Mouse (Mus musculus) ES-Bruce4 (cell line): Measurements from ENCODE around the gene U2af1. TPM values are rescaled to one million over a fixed set of nuclear protein-coding genes. Genes with fewer than 3 reads are reported as not detected.

ENCODE experiments used
- H3K27ac ChIP-seq: 2 replicates; pipeline ENCODE4 v1.5.1; 2012; ENCODE audit warnings: low read length, inconsistent platforms; ENCODE audit not compliant: insufficient read depth
- H3K27me3 ChIP-seq: 2 replicates; pipeline ENCODE4 v1.6.1; 2012; ENCODE audit warnings: mild to moderate bottlenecking, low read length, inconsistent platforms; ENCODE audit not compliant: control insufficient read depth, poor library complexity, insufficient read depth, severe bottlenecking
- H3K36me3 ChIP-seq: 2 replicates; pipeline ENCODE4 v1.6.1; 2012; ENCODE audit warnings: inconsistent platforms, mild to moderate bottlenecking, low read length, moderate library complexity; ENCODE audit not compliant: control insufficient read depth, poor library complexity, insufficient read depth, severe bottlenecking
- H3K4me1 ChIP-seq: one replicate; pipeline ENCODE4 v1.8.1; 2011; ENCODE audit warnings: low read length; ENCODE audit not compliant: control insufficient read depth, insufficient read depth
- H3K4me3 ChIP-seq: 2 replicates; pipeline ENCODE4 v1.5.1; 2011; ENCODE audit warnings: low read depth, mild to moderate bottlenecking, low read length
- H3K9ac ChIP-seq: 2 replicates; pipeline ENCODE4 v1.6.1; 2012; ENCODE audit warnings: low read depth, mild to moderate bottlenecking, inconsistent platforms; ENCODE audit not compliant: poor library complexity, severe bottlenecking
- H3K9me3 ChIP-seq: replicated peaks from 2 replicates; pipeline ENCODE4 v1.6.1; 2012; ENCODE audit warnings: mild to moderate bottlenecking, low read length, inconsistent platforms; ENCODE audit not compliant: control insufficient read depth, poor library complexity, insufficient read depth, severe bottlenecking
- CTCF ChIP-seq: IDR thresholded peaks from one replicate; pipeline ENCODE4 v1.8.1; 2011; ENCODE audit warnings: low read depth, low read length
- EP300 ChIP-seq: IDR thresholded peaks from 2 replicates; pipeline ENCODE4 v1.6.1; 2011; ENCODE audit warnings: low read depth, low read length; ENCODE audit not compliant: insufficient read depth
- POLR2A ChIP-seq: IDR thresholded peaks from one replicate; pipeline ENCODE4 v1.8.1; 2011; ENCODE audit warnings: low read length; ENCODE audit not compliant: insufficient read depth
- polyA plus RNA-seq: library from polyadenylated mRNA; stranded (reverse); fragments of >200 nt; gene quantifications from 2 replicates; pipeline ENCODE4 v1.2.4, GENCODE M21; 2011; ENCODE audit warnings: low read depth; ENCODE audit not compliant: missing spikeins, insufficient read depth, insufficient read length

Gene U2af1
- polyA plus RNA-seq, 1 experiment, result 463 TPM

DNA sequence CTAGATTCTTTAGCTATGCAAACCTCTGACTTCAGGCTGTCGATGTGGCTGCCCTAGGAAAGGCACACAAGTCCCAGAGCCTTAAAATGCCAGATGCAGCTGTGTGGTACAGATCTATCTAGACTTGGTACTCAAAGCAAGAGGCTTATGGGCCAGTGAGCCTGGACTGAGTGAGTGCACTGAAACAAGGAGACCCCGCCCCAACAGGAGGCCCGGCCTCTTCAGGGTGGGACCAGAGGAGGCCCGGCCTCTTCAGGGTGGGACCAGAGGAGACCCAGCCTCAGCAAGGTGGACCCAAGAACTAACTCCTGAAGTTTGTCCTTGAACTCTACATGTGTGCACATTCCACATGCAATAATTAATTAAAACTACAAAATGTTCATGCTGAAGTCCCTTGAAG is 15.8 kb downstream of the U2af1 start:
- no peak overlapping the region for H3K27ac ChIP-seq
- H3K4me1 ChIP-seq, result no peaks in the 10 kb centered on the region
- no peak overlapping the region for H3K9ac ChIP-seq
- no peaks in the 10 kb centered on the region for H3K27me3 ChIP-seq
- peaks cover 8% of the 10 kb centered on the region for H3K36me3 ChIP-seq
- TF ChIP-seq EP300 (no peak), POLR2A (no peak), CTCF (no peak)
- no peak overlapping the region; the same call in 1 of the 2 replicates for H3K4me3 ChIP-seq
- no peaks in the 10 kb centered on the region for H3K9me3 ChIP-seq

DNA sequence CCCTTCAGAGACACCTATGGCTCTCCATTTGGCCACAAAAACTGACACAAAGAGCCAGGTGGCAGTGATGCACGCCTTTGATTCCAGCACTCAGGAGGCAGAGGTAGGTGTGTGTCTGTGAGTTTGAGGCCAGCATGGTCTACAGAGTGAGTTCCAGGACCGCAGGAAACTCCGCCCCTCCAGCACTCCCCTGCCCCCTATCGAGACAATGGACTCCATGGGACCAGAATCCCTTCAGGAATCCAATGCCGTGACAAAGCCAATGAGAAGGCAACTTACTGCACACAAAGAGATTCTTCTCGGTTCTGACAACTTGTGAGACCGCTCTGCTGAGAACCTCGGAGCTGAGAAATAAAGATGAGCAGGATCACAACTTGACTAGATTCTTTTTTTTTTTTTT is 16.4 kb downstream of the U2af1 start:
- peak; percentile 6 for TF ChIP-seq CTCF
- no peak for TF ChIP-seq EP300
- no peak for TF ChIP-seq POLR2A
- no peak overlapping the region for H3K9ac ChIP-seq
- H3K36me3 ChIP-seq, result peaks cover 2% of the 10 kb centered on the region
- no peak overlapping the region for H3K4me3 ChIP-seq
- no peaks in the 10 kb centered on the region for H3K27me3 ChIP-seq
- no peaks in the 10 kb centered on the region for H3K4me1 ChIP-seq
- H3K9me3 ChIP-seq, result no peaks in the 10 kb centered on the region
- H3K27ac ChIP-seq, result no peak overlapping the region

DNA sequence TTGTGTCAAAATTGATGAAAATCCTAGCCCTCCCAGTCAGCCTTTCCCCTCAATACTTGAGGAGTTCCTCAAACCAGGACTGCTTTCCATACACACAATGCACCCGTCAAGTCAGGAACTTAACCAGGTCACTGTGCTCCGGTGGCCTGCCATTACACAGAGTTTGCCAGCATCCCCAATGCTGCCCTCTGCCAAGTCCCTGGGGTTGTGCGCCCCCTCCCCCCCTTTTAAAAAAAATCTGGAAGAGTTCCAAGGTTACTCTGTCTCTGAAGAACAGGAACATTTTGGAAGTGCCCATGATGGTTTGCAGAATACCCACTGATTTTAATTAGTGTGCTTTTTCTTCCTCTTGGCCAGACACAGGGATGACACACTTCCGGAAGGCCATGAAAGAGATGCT is 19.0 kb downstream of the U2af1 start:
- Histone ChIP-seq H3K4me3 (no peak overlapping the region), H3K4me1 (no peaks in the 10 kb centered on the region), H3K36me3 (no peaks in the 10 kb centered on the region), H3K9ac (no peak overlapping the region), H3K27me3 (no peaks in the 10 kb centered on the region), H3K9me3 (no peaks in the 10 kb centered on the region), H3K27ac (no peak overlapping the region)
- no peak for TF ChIP-seq POLR2A
- no peak for TF ChIP-seq EP300

DNA sequence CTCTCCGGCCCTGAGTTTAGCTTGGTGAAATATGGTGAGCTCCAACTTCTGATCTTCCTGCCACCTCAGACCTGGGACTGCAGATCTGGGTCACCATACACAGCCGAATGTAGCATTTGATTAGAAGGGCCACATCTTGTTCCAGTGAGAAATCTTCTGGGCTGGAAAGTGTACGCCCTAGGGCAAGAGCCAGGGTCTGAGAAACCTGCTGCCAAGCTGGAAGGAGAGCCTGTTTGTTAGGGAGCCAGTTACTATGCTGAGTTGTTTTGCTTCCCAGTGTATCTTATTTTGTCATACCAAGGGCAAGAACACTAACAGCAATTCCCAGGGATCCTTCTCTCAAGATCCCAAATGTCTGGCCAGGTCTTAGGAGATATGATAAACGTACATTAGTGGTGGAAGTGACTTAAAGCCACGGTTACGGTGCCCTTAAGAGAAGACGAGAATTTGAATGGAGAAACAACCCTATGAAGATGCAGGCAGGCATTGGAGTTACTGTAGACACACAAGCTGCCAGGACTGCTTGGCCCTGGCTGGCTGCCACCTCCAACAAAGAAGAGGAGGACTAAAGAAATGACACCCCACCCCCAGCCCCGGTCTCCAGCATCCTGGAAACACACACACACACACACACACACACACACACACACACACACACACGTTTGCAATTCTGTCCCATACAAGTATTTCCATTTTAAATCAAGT is 20.7 kb downstream of the U2af1 start:
- Histone ChIP-seq H3K4me1 (no peaks in the 10 kb centered on the region), H3K36me3 (no peaks in the 10 kb centered on the region), H3K27ac (no peak overlapping the region), H3K9ac (no peak overlapping the region), H3K4me3 (no peak overlapping the region), H3K9me3 (no peaks in the 10 kb centered on the region), H3K27me3 (no peaks in the 10 kb centered on the region)
- no peak for TF ChIP-seq EP300
- TF ChIP-seq CTCF, result no peak
- no peak for TF ChIP-seq POLR2A

DNA sequence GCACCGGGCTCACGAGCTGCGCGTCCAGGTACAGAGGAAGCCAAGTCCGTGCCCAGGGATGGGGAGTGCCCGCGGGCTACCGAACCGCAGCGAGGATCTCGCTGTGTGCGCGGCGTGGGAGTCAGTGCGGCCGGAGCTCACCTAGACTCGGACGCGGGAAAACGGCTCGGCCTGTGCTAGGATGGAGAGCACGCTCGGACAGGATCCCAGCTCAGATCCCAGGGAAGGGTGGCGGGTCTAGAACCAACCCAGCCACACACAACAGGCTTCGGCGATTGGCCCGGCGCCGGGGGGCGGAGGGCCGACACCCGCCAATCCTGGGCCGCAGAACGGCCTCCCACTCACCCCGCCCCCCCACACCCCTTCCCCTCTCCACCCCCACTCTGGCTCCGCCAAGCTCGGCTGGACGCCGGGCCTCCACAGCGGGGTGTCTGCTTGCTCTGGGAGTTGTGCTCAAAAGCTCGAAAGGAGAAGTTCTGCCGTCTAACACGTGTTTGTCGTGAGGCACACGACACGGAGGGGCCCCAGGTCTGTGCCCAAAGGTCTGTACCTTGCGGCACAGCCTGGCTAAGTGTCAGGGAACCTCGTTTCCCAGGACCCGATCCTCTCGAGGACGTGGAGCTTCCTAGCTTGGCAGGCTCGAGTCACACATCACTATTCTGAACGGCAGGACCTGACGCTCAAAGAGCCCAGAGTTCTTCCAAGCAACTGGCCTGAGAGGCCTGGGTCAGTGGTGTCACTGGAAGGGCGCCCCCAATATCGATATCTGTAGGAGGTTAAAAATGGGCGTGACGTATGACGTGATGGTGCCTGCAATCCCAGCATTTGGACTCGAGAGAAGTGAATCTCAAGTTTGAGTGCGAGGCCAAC is 21.5 kb downstream of the U2af1 start, which contains the start of gene Cbs:
Gene Cbs (minus strand): TSS at position 297 of the 870 bp plus-strand sequence.
- no peak within 1 kb of the TSS for H3K27ac ChIP-seq

More for the DNA sequence above, 21.5 kb downstream of the U2af1 start, which contains the start of gene Cbs:
- Histone ChIP-seq H3K9me3 (no peaks in the 10 kb centered on the region), H3K27me3 (no peaks in the 10 kb centered on the region), H3K4me1 (no peaks in the 10 kb centered on the region), H3K9ac (peak within 1 kb of the TSS; percentile 20), H3K36me3 (no peaks in the 10 kb centered on the region), H3K4me3 (peak within 1 kb of the TSS; percentile 80)
- no peak for TF ChIP-seq POLR2A
- no peak for TF ChIP-seq EP300
- no peak for TF ChIP-seq CTCF
